Mouse (Mus musculus): Measurements from ENCODE around the gene Taco1.

Taco1 gene

GRCm38 (mm10) chr11:106065073-106065922 is 563 bp upstream of the Taco1 start:
- DNase-seq = no peak

DNA sequence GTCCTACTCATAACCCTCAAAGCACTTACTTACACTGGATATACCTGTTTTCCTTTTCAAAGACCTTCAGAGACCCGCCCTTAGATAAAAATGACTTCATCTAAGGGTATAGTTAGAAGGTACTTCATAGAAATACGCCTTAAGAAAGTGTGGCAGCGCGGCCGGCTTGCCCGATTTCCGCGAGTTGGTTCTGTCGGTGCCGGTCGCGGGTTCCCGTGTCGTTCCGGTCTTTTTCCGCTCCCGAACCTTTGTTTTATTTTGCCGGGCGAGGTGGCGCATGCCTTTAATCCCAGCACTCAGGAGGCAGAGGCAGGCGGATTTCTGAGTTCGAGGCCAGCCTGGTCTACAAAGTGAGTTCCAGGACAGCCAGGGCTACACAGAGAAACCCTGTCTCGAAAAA is 755 bp downstream of the Taco1 start:
- DNase-seq = peak; percentile 55 to 72

GRCm38 (mm10) chr11:106073774-106074173 is 7.9 kb downstream of the Taco1 start:
- no peak for DNase-seq

- DNase-seq = peak; percentile 75 to 87
Measured at GRCm38 (mm10) chr11:106076321-106076720, 10.5 kb downstream of the Taco1 start.

DNA sequence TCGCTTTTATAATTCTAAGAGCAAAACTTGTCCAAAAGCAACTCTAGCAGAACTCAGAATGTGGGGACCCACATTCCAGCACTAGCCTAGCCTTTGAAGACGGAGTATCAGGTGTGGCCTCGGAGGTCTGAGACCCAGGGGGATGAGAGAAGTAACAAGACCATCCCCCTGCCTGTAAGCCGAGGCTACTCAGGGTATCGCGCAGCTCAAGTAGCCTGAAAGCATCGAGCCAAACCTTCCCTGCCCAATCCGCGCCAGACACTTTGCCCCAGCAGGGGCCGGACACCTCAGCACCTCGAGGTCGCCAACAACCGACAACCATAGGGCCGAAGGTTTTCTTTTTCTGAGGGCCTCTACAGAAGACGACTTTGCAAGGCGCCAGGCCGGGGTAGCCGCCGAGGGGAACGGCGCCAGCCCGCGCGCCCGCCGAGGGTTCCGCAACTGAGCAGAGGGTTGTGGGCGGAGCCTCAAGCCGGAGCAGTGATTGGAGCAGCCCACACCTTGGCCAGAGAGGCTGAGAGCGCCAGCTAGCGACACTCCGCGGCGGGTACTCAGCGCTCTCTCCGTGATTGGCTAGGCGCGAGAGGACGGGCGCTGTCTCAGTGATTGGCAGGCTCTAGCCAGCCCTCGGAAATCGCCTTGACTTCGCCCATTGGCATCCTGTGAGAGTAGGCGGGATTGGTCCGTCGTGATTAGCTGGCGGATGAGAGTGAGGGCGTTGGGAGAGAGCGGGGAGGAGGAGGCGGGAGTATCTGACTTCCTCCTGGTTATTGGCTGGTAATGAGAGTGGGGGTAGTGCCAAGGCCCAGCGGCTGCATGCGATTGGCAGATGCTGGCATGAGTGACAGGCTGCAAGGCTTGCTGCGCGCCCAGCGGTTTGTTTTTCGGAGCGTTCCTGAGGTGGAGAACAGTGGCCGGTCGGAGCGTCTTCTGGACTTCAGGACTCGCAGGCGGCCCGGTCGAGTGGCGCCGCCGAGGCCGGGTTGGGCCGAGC is 18.1 kb downstream of the Taco1 start, which contains the start of gene Map3k3:
Gene Map3k3, plus strand, starts transcription at position 906 of the 994 bp plus-strand sequence.
- DNase-seq = peak; percentile 99

GRCm38 (mm10) chr11:106084911-106085561 is 19.2 kb downstream of the Taco1 start:
- DNase-seq = peak; percentile 80 to 81

- no peak for DNase-seq
Measured at GRCm38 (mm10) chr11:106098223-106098622, 32.4 kb downstream of the Taco1 start.

GRCm38 (mm10) chr11:106102866-106103265 is 37.0 kb downstream of the Taco1 start:
- no peak for DNase-seq

DNA sequence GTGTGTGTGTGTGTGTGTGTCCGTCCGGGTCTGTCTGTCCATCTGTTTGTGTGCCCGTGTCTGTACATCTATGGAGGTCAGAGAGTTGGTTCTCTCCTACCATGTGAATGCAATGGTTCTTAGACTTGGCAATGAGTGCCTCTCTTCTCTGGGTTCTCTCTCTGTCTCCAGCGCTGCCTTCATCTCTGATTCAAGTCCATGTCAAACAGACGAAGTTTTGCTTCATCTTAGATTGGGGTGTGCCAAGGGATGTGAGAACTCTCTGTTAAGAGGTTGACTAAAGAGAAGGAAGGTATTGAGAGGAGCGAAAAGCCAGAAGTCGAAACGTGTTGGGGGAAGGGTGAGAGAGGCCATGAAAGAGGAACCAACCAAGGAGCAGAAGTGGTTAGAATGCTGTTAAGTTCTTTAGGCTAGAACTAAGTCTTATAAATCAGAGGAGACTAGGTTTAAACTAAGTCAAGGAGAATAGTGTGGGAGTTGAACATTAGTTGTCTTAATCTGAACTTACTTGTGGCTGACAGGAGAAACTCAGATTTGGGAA is 40.3 kb downstream of the Taco1 start:
- DNase-seq = no peak

GRCm38 (mm10) chr11:106111688-106112087 is 45.8 kb downstream of the Taco1 start:
- DNase-seq = no peak

DNA sequence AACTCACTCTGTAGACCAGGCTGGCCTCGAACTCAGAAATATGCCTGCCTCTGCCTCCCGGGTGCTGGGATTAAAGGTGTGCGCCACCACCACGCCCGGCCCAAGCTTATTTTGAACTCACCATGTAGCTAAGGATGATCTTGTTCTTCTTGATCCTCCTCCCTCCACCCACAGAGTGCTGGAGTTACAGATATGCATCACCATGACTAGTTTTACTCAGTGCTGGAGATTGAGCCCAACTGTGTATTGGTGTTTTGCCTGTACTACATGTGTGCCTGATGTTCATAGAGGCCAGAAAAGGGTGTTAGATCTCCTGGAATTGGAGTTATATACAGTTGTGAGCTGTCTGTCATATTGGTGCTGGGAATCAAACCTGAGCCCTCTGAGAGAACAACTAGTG is 56.4 kb downstream of the Taco1 start:
- no peak for DNase-seq

DNA sequence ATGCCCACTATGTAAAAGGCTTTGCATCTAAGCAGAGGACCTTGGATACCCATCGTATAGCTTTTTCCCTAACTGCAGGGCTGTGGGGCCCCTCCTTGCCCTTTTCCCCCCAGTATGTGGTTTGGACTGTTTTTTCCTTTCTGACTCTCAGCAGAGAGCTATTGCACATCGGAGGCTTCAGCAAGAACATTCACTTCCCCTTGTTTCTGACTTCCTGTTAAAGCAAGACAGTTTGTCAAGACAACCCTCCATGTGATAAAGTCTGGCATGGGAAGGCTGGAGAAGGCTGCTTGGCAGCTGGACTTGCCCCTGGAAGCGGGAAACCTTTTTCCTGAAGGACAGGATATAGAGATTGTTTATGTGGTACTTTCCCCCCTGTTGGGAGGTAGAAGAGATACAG is 56.9 kb downstream of the Taco1 start:
- DNase-seq = no peak

Data from cerebellum, postnatal 14 days (tissue).